Mouse (Mus musculus) embryonic fibroblast, embryonic 13.5 days (primary cell): ENCODE results near the gene Gpr174.

ENCODE experiments used
- CTCF ChIP-seq: IDR thresholded peaks from 2 replicates; pipeline ENCODE4 v1.5.1; 2011; ENCODE audit warnings: mild to moderate bottlenecking, control low read depth, low read length, moderate library complexity, borderline replicate concordance; ENCODE audit not compliant: insufficient read depth
- POLR2A ChIP-seq: IDR thresholded peaks from 2 replicates; pipeline ENCODE4 v1.6.1; 2011; ENCODE audit warnings: low read depth, mild to moderate bottlenecking, control low read depth, low read length, moderate library complexity

GRCm38 (mm10) chrX:107217577-107218090 is 38.0 kb upstream of the Gpr174 start:
- TF ChIP-seq CTCF (no peak), POLR2A (no peak)
